Mouse (Mus musculus) liver, embryonic 12.5 days (tissue): ENCODE measurements around the gene Ston2. TPM values are rescaled to one million over a fixed set of nuclear protein-coding genes. Genes with fewer than 3 reads are reported as not detected.

ENCODE experiments used
- ATAC-seq: fragments of 200-750 bp; cut with Nextera tagmentation; 2 replicates; pipeline ENCODE4 v1.8.0; 2017; ENCODE audit warnings: moderate number of reproducible peaks, mild to moderate bottlenecking, moderate library complexity
- H3K27ac ChIP-seq: fragments of 300-500 bp; sonication (generic); 2 replicates; pipeline ENCODE4 v1.5.1; 2016; ENCODE audit warnings: mild to moderate bottlenecking
- H3K27me3 ChIP-seq: fragments of 300-500 bp; sonication (generic); replicated peaks from 2 replicates; pipeline ENCODE4 v1.6.1; 2016; ENCODE audit warnings: mild to moderate bottlenecking, moderate library complexity
- H3K36me3 ChIP-seq: fragments of 300-500 bp; sonication (generic); 2 replicates; pipeline ENCODE4 v1.6.1; 2016; ENCODE audit warnings: mild to moderate bottlenecking, moderate library complexity
- H3K4me1 ChIP-seq: fragments of 300-500 bp; sonication (generic); 2 replicates; pipeline ENCODE4 v1.6.1; 2016
- H3K4me2 ChIP-seq: fragments of 300-500 bp; sonication (generic); 2 replicates; pipeline ENCODE4 v1.6.1; 2016; ENCODE audit warnings: mild to moderate bottlenecking, moderate library complexity
- H3K4me3 ChIP-seq: fragments of 300-500 bp; sonication (generic); 2 replicates; pipeline ENCODE4 v1.5.1; 2016; ENCODE audit warnings: mild to moderate bottlenecking, moderate library complexity
- H3K9ac ChIP-seq: fragments of 300-500 bp; sonication (generic); 2 replicates; pipeline ENCODE4 v1.6.1; 2016; ENCODE audit warnings: mild to moderate bottlenecking, moderate library complexity
- H3K9me3 ChIP-seq: fragments of 300-500 bp; sonication (generic); replicated peaks from 2 replicates; pipeline ENCODE4 v1.6.1; 2016; ENCODE audit warnings: mild to moderate bottlenecking, moderate library complexity
- WGBS: fragments of 180-500 bp; shearing (Covaris S2); methylation state at CpG from one replicate; pipeline ENCODE4 v1.1.7; 2016; ENCODE audit not compliant: insufficient replicate concordance; 5-methylcytosine and 5-hydroxymethylcytosine counted together
- polyA plus RNA-seq: library from polyadenylated mRNA; unstranded; fragments of >200 nt; fragmentation: Nextera tagmentation; extraction: Ambion mirVana; gene quantifications from 2 replicates; pipeline ENCODE4 v1.2.1, GENCODE M21; 2016

Ston2 gene
- polyA plus RNA-seq, 1 experiment from 2014 or later: 37.9 TPM

- no peak overlapping the region for H3K9ac ChIP-seq
- H3K27me3 ChIP-seq: peaks cover 7% of the 10 kb centered on the region; the same call in 1 of the 2 replicates
- no peak overlapping the region for H3K4me3 ChIP-seq
- ATAC-seq: no peak
- H3K4me1 ChIP-seq: no peaks in the 10 kb centered on the region
- no peaks in the 10 kb centered on the region for H3K36me3 ChIP-seq
- 49% methylated on average over 10 of the region's 10 CpGs for WGBS
- no peak overlapping the region for H3K4me2 ChIP-seq
- no peaks in the 10 kb centered on the region for H3K9me3 ChIP-seq
- no peak overlapping the region for H3K27ac ChIP-seq
These were observed 1.8 kb downstream of the Ston2 start for GRCm38 (mm10) chr12:91786355-91786754.

- Histone ChIP-seq H3K9ac (no peak overlapping the region), H3K27me3 (peaks cover 18% of the 10 kb centered on the region; the same call in 1 of the 2 replicates), H3K9me3 (no peaks in the 10 kb centered on the region), H3K4me2 (no peak overlapping the region), H3K36me3 (no peaks in the 10 kb centered on the region), H3K27ac (no peak overlapping the region), H3K4me3 (no peak overlapping the region), H3K4me1 (peaks cover 28% of the 10 kb centered on the region)
- WGBS: 79% methylated on average over 5 of the region's 5 CpGs
- ATAC-seq: no peak
These were observed 6.8 kb downstream of the Ston2 start for GRCm38 (mm10) chr12:91781432-91781831.

GRCm38 (mm10) chr12:91780531-91780930 lies 7.7 kb downstream of the Ston2 start:
- WGBS: 85% methylated on average over 3 of the region's 3 CpGs

GRCm38 (mm10) chr12:91779004-91779365 lies 9.2 kb downstream of the Ston2 start:
- Histone ChIP-seq H3K36me3 (no peaks in the 10 kb centered on the region), H3K9me3 (no peaks in the 10 kb centered on the region), H3K4me1 (peaks cover 48% of the 10 kb centered on the region), H3K4me3 (peak overlapping the region; percentile 80), H3K9ac (peak overlapping the region; percentile 81), H3K27ac (peak overlapping the region; percentile 64; the same call in 1 of the 2 replicates), H3K4me2 (peak overlapping the region; percentile 98), H3K27me3 (0 out of 2 replicates have a peak, but pooled peaks cover 13% of the 10 kb centered on the region)
- peak; percentile 94 for ATAC-seq
- WGBS: 1% methylated on average over 35 of the region's 35 CpGs

More at GRCm38 (mm10) chr12:91780531-91780930, 7.7 kb downstream of the Ston2 start:
- Histone ChIP-seq H3K27me3 (0 out of 2 replicates have a peak, but pooled peaks cover 13% of the 10 kb centered on the region), H3K9ac (no peak overlapping the region), H3K36me3 (no peaks in the 10 kb centered on the region), H3K4me1 (peaks cover 37% of the 10 kb centered on the region), H3K4me2 (no peak overlapping the region), H3K9me3 (no peaks in the 10 kb centered on the region), H3K4me3 (no peak overlapping the region), H3K27ac (no peak overlapping the region)
- no peak for ATAC-seq

DNA sequence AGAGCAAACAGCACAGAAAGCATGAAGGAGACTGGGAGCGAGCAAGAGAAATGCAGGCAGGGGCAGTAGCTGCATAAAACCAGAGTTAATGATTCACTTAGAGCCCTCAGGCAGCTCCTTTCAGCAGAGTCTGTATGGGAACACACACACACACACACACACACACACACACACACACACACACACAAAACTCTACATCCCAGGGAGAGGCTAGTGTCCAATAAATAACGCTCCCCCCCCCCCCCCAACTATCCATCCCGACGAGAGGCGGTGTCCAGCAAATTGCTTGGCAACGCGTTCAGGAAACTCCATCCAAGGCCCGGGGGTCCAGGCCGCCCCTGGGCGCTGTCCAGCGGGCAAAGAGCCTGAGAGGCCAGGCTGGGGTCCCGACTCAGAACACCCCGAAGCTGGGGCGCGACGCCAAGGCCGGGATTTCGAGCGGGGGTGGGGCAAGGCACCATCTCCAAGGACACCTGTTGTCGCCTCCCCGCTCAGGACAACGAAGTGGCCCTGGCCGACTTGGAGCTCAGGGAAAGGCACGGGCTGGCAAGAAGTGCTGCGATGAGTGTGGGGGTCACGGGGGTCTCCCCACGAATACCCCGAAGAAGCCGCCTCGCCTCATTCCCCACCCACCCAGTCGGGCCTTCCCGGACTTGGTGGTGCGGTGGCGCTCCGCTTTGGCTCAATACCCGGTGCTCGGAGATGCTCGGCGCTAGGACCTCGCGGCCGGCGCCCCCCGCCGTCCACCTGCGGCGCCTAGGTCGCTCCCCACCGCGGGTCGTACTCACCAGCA lies 9.8 kb downstream of the Ston2 start:
- Histone ChIP-seq H3K4me1 (peaks cover 48% of the 10 kb centered on the region), H3K9me3 (no peaks in the 10 kb centered on the region), H3K4me3 (peak overlapping the region; percentile 80), H3K9ac (peak overlapping the region; percentile 81), H3K27me3 (0 out of 2 replicates have a peak, but pooled peaks cover 13% of the 10 kb centered on the region), H3K4me2 (peak overlapping the region; percentile 98), H3K27ac (peak overlapping the region; percentile 64; the same call in 1 of the 2 replicates), H3K36me3 (no peaks in the 10 kb centered on the region)
- WGBS: 1% methylated on average over 44 of the region's 51 CpGs
- ATAC-seq: peak; percentile 80

DNA sequence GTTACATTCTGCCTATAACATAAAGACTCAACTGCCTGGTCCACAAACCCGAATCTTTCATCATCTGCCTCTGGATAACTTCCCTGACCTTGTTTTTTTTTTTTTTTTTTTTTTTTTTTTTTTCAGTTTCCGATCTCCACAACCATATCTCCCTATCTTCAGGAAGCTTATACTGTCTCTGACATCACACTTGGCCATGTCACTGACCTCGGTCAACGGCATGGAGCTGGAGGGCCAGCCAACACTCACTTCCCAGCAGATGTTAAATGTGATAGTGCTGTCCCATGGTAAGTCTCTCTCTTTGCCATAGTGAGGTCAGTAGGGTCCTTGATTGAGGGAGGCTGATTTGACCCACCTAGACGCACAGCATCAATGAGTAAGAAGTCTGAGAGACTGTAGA lies 11.8 kb downstream of the Ston2 start:
- Histone ChIP-seq H3K36me3 (no peaks in the 10 kb centered on the region), H3K4me1 (peaks cover 59% of the 10 kb centered on the region), H3K4me2 (no peak overlapping the region), H3K27ac (no peak overlapping the region), H3K9ac (no peak overlapping the region), H3K27me3 (0 out of 2 replicates have a peak, but pooled peaks cover 13% of the 10 kb centered on the region), H3K9me3 (no peaks in the 10 kb centered on the region), H3K4me3 (no peak overlapping the region)
- 29% methylated on average over 5 of the region's 5 CpGs for WGBS
- no peak for ATAC-seq

- H3K27me3 ChIP-seq: 0 out of 2 replicates have a peak, but pooled peaks cover 5% of the 10 kb centered on the region
- H3K9me3 ChIP-seq: no peaks in the 10 kb centered on the region
- ATAC-seq: no peak
- WGBS: 46% methylated on average over 8 of the region's 8 CpGs
- H3K9ac ChIP-seq: no peak overlapping the region
- peak overlapping the region; percentile 47 for H3K27ac ChIP-seq
- no peak overlapping the region for H3K4me3 ChIP-seq
- H3K36me3 ChIP-seq: no peaks in the 10 kb centered on the region
- H3K4me1 ChIP-seq: peaks cover 68% of the 10 kb centered on the region
- no peak overlapping the region for H3K4me2 ChIP-seq
These were observed 13.3 kb downstream of the Ston2 start for GRCm38 (mm10) chr12:91774811-91775284.

- Histone ChIP-seq H3K4me1 (peaks cover 57% of the 10 kb centered on the region), H3K9me3 (no peaks in the 10 kb centered on the region), H3K4me2 (no peak overlapping the region), H3K4me3 (no peak overlapping the region), H3K36me3 (no peaks in the 10 kb centered on the region), H3K27ac (no peak overlapping the region), H3K27me3 (0 out of 2 replicates have a peak, but pooled peaks cover 2% of the 10 kb centered on the region), H3K9ac (no peak overlapping the region)
- no peak for ATAC-seq
- WGBS: 77% methylated on average over 2 of the region's 2 CpGs
These were observed 19.3 kb downstream of the Ston2 start for GRCm38 (mm10) chr12:91768871-91769270.

DNA sequence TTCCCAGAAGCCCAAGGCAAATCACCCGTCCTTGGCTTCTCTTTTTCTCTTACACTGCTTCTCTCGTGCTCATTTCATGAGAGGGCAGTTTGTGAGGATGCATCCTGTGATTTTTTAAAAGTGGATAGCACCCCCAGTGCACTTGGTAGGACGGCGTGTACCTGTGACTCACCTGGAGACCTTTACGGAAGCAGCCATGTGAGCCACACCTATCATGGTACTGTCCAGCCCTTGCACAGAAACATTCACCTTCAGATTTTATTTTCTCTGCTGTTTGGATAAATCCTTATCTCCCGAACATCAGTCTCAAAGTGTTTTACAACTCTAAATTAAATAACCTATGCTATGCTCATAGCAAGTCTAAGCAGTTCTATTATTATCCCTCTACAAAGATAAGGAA lies 20.0 kb downstream of the Ston2 start:
- Histone ChIP-seq H3K4me3 (no peak overlapping the region), H3K9ac (no peak overlapping the region), H3K4me2 (no peak overlapping the region), H3K9me3 (no peaks in the 10 kb centered on the region), H3K27ac (no peak overlapping the region), H3K4me1 (peaks cover 61% of the 10 kb centered on the region), H3K36me3 (no peaks in the 10 kb centered on the region), H3K27me3 (0 out of 2 replicates have a peak, but pooled peaks cover 2% of the 10 kb centered on the region)
- WGBS: 76% methylated on average over 6 of the region's 6 CpGs
- no peak for ATAC-seq

DNA sequence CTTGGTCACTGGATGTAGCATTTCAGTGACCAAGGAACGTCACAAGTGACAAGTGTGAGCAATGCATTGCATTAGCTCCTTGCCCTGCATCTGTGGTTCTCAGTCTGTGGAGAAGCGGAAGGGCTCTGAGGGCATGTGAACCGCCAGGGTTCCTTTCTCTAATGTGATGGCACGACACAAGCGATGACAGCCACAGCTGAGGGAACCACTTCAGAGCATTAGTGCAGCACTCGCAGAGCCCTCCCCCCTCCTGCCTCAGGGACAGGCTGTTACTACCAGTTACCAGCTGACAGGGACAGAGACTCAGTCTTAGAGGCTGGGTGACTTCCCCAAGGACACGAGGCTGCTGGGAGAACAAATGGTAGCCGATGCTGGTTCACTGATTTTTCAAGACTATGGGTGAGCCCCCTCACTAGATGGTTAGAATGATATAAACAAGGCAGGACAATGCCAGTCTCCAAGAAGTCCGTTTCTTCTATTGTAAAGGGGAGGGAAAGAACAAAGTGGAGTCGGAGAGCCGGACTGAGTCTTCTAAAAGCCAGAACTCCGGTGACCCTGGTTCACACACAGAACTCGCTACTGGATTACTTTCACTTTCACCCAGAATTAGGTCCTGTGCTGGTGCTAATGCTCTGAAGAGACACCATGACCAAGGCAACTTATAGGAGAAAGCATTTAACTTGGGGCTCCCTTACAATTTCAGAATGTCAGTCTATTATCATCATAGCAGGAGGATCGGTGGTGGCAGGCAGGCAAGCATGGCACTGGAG lies 21.7 kb downstream of the Ston2 start:
- 42% methylated on average over 14 of the region's 14 CpGs for WGBS
- Histone ChIP-seq H3K27ac (no peak overlapping the region), H3K4me1 (peaks cover 54% of the 10 kb centered on the region), H3K9ac (peak overlapping the region; percentile 39; the same call in 1 of the 2 replicates), H3K36me3 (no peaks in the 10 kb centered on the region), H3K4me3 (peak overlapping the region; percentile 23), H3K27me3 (0 out of 2 replicates have a peak, but pooled peaks cover 2% of the 10 kb centered on the region), H3K9me3 (no peaks in the 10 kb centered on the region), H3K4me2 (peak overlapping the region; percentile 53)
- peak; percentile 53 for ATAC-seq

DNA sequence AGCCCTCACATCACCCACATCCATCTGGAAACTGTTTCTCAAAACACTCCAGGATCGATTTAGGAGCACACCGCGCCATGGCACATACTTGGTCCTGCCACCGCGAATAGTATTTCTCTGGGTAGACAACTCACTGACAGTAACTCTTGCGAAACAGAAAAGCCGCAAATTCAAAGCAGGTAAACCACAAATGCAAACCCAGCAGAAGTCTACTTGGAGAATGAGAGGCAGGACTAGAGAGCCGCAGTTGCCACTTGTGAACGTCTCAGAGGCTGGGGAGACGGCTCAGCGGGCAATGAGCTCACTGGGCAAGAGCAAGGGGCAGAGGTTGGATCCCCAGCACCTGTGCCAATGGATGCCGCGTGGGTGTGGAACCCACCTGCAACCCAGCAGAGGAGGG lies 22.7 kb downstream of the Ston2 start:
- Histone ChIP-seq H3K27ac (peak overlapping the region; percentile 30; the same call in 1 of the 2 replicates), H3K4me2 (peak overlapping the region; percentile 53), H3K4me1 (peaks cover 51% of the 10 kb centered on the region), H3K36me3 (no peaks in the 10 kb centered on the region), H3K9ac (peak overlapping the region; percentile 32), H3K9me3 (no peaks in the 10 kb centered on the region), H3K27me3 (0 out of 2 replicates have a peak, but pooled peaks cover 2% of the 10 kb centered on the region), H3K4me3 (peak overlapping the region; percentile 18; the same call in 1 of the 2 replicates)
- 22% methylated on average over 13 of the region's 13 CpGs for WGBS
- ATAC-seq: no peak
